Mouse (Mus musculus) neural tube, embryonic 12.5 days (tissue): ENCODE measurements around the gene Snrnp40. TPM values are rescaled to one million over a fixed set of nuclear protein-coding genes. Genes with fewer than 3 reads are reported as not detected.
A peak's percentile ranks its signal among the peaks of the same experiment; 100 is the strongest.

Source experiments
- ATAC-seq: fragments of 200-750 bp; cut with Nextera tagmentation; 2 replicates; pipeline ENCODE4 v1.8.0; 2017; ENCODE audit warnings: low read depth, mild to moderate bottlenecking, moderate TSS enrichment, moderate library complexity; ENCODE audit not compliant: low FRiP score
- H3K27ac ChIP-seq: fragments of 300-500 bp; sonication (generic); 2 replicates; pipeline ENCODE4 v1.5.1; 2016
- H3K27me3 ChIP-seq: fragments of 300-500 bp; sonication (generic); replicated peaks from 2 replicates; pipeline ENCODE4 v1.6.1; 2016; ENCODE audit warnings: mild to moderate bottlenecking
- H3K36me3 ChIP-seq: fragments of 300-500 bp; sonication (generic); 2 replicates; pipeline ENCODE4 v1.6.1; 2016; ENCODE audit warnings: mild to moderate bottlenecking
- H3K4me1 ChIP-seq: fragments of 300-500 bp; sonication (generic); 2 replicates; pipeline ENCODE4 v1.6.1; 2016
- H3K4me2 ChIP-seq: fragments of 300-500 bp; sonication (generic); replicated peaks from 2 replicates; pipeline ENCODE4 v1.6.1; 2016; ENCODE audit warnings: mild to moderate bottlenecking
- H3K4me3 ChIP-seq: fragments of 300-500 bp; sonication (generic); 2 replicates; pipeline ENCODE4 v1.5.1; 2016
- H3K9ac ChIP-seq: fragments of 300-500 bp; sonication (generic); 2 replicates; pipeline ENCODE4 v1.6.1; 2016; ENCODE audit warnings: mild to moderate bottlenecking
- H3K9me3 ChIP-seq: fragments of 300-500 bp; sonication (generic); 2 replicates; pipeline ENCODE4 v1.6.1; 2016; ENCODE audit warnings: mild to moderate bottlenecking
- WGBS: fragments of 180-500 bp; shearing (Covaris S2); methylation state at CpG from one replicate; pipeline ENCODE4 v1.1.7; 2016; 5-methylcytosine and 5-hydroxymethylcytosine counted together
- polyA plus RNA-seq: library from polyadenylated mRNA; unstranded; fragments of >200 nt; fragmentation: Nextera tagmentation; extraction: Ambion mirVana; gene quantifications from 2 replicates; pipeline ENCODE4 v1.2.1, GENCODE M21; 2016

Gene Snrnp40
- polyA plus RNA-seq, 1 experiment from 2014 or later, result 160 TPM

DNA sequence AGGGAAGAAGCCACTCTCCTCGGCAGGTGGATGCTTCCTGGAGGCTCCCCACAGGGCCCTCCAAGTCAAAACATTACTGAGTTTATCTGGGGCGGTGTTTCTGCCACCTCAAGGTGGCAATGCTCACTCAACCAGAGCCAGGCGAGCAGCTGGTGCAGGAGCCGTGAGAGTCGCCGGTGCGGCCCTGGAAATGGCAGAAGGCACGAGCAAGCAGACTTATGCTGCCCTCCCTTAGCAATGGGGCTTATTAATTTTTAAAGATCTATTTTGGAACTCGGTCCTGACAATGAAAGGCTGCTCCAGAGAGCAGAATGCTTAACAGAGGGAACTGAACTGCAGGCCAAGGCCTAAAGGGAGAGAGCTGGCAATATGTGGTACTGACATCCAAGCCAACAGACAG, 32.6 kb upstream of the Snrnp40 start:
- H3K27me3 ChIP-seq, result no peaks in the 10 kb centered on the region
- no peak overlapping the region for H3K4me3 ChIP-seq
- H3K4me1 ChIP-seq, result no peaks in the 10 kb centered on the region
- H3K27ac ChIP-seq, result no peak overlapping the region
- 87% methylated on average over 9 of the region's 9 CpGs for WGBS
- H3K9me3 ChIP-seq, result no peaks in the 10 kb centered on the region
- no peak for ATAC-seq
- H3K4me2 ChIP-seq, result no peak overlapping the region
- H3K9ac ChIP-seq, result no peak overlapping the region
- H3K36me3 ChIP-seq, result peaks cover 71% of the 10 kb centered on the region

DNA sequence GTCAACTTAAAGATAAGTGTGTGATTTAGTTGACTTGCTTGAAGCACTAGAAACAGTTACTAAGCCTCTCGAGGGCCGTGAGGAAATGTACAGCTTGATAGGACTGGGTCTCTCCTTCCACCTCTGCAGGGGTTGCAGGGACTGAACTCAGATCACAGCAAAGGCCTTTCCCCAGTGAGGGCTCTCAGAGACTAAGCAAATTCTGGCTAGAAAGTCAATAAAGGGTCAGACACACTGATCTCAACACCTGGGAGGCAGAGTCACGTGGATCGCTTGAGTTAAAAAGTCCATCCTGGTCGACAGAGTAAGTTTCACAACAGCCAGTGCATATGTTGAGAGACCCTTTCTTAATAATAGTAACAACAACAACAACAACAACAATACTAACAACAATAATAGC, 24.1 kb upstream of the Snrnp40 start:
- 93% methylated on average over 5 of the region's 5 CpGs for WGBS
- ATAC-seq, result no peak
- Histone ChIP-seq H3K9me3 (no peaks in the 10 kb centered on the region), H3K27me3 (no peaks in the 10 kb centered on the region), H3K27ac (no peak overlapping the region), H3K4me1 (no peaks in the 10 kb centered on the region), H3K9ac (no peak overlapping the region), H3K4me3 (no peak overlapping the region), H3K4me2 (no peak overlapping the region), H3K36me3 (peaks cover 51% of the 10 kb centered on the region)

DNA sequence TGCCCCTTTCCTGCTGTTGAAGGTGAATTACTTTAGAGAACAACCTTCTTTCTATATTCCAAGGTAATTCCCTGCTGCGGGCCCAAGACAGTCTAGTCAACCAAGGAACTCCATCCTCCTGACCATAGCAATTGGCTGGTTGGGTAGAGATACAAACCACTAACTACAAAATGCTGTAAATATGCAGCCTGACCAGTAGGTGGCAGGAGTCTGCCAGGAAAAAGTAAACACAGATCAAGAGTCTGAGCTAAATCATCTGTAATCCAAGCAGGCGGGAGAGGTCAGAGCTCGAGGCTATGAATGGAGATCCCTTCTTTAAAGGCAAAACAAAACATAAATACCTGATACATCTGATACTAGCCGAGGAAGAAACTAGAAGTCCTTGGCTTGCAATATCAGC, 18.2 kb upstream of the Snrnp40 start:
- no peak overlapping the region for H3K27ac ChIP-seq
- 31% methylated on average over 4 of the region's 4 CpGs for WGBS
- no peak overlapping the region for H3K9ac ChIP-seq
- no peaks in the 10 kb centered on the region for H3K9me3 ChIP-seq
- peaks cover 35% of the 10 kb centered on the region for H3K36me3 ChIP-seq
- H3K4me3 ChIP-seq, result no peak overlapping the region
- H3K4me1 ChIP-seq, result no peaks in the 10 kb centered on the region
- no peak for ATAC-seq
- no peak overlapping the region for H3K4me2 ChIP-seq
- H3K27me3 ChIP-seq, result no peaks in the 10 kb centered on the region

GRCm38 (mm10) chr4:130349666-130350065, 10.3 kb upstream of the Snrnp40 start:
- ATAC-seq, result no peak
- Histone ChIP-seq H3K4me3 (no peak overlapping the region), H3K27ac (no peak overlapping the region), H3K4me1 (no peaks in the 10 kb centered on the region), H3K9me3 (no peaks in the 10 kb centered on the region), H3K9ac (no peak overlapping the region), H3K4me2 (no peak overlapping the region), H3K27me3 (no peaks in the 10 kb centered on the region), H3K36me3 (peaks cover 68% of the 10 kb centered on the region)
- WGBS, result 93% methylated on average over 6 of the region's 6 CpGs

DNA sequence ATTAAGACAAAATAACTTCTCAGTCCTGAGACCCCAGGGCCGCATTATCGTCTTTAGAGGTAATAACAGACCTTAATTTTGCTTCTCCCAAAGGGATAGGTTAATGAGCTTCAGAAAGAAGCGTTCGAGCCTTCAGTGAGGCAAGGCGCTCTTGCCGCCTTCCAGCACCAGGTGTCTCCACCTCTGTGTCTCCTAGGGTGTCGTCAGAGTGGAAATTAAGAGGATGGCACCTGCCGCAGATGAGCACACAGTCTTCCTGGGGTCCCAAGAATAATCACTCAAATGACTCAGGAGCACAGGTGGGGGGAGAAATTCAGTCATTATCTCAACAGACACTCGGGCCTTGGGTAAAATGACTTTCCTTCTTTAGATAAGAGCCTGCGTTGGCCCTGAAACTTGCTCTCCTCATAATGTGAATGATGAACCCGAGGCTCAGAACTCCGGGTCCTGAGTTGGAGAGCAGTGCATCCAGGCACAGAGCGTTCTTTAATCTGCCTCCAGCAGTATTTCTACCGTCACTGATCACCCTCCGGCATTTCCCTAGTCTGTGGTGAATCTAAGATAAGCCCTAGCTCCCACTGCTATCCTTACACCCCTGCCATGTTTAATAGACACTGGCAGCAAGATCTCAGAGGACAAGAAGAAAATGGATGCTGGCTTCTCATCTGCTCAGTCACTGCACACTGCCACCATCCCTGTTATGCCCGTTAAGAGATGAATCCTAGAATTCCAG, 9.1 kb upstream of the Snrnp40 start:
- no peak for ATAC-seq
- Histone ChIP-seq H3K27ac (no peak overlapping the region), H3K4me3 (no peak overlapping the region), H3K27me3 (no peaks in the 10 kb centered on the region), H3K4me2 (no peak overlapping the region), H3K9me3 (no peaks in the 10 kb centered on the region), H3K4me1 (no peaks in the 10 kb centered on the region), H3K9ac (no peak overlapping the region), H3K36me3 (peaks cover 67% of the 10 kb centered on the region)
- WGBS, result 89% methylated on average over 16 of the region's 16 CpGs

DNA sequence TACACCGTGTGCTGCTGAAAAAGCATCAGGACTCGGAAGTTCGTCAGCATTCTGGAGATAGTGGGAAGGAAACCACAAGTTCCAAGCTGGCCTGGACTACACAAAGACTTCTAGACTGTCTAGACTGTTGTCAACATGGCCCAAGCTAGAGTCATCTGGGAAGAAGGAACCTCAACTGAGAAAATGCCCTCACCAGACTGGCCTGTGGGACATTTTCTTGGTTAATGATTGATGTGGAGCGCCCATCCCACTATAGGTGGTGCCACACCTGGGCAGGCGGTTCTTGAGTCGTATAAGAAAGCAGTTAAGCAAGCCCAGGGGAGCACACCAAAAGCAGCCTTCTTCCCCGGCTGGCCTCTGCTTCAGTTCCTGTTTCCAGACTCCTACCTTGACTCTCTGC, 7.3 kb upstream of the Snrnp40 start:
- Histone ChIP-seq H3K9me3 (0 out of 2 replicates have a peak, but pooled peaks cover 4% of the 10 kb centered on the region), H3K9ac (no peak overlapping the region), H3K27me3 (no peaks in the 10 kb centered on the region), H3K4me3 (no peak overlapping the region), H3K27ac (no peak overlapping the region), H3K4me1 (no peaks in the 10 kb centered on the region), H3K36me3 (peaks cover 66% of the 10 kb centered on the region), H3K4me2 (no peak overlapping the region)
- no peak for ATAC-seq
- 93% methylated on average over 7 of the region's 7 CpGs for WGBS

- 0 out of 2 replicates have a peak, but pooled peaks cover 4% of the 10 kb centered on the region for H3K9me3 ChIP-seq
- peaks cover 16% of the 10 kb centered on the region; the same call in 1 of the 2 replicates for H3K36me3 ChIP-seq
Measured at GRCm38 (mm10) chr4:130357946-130358345, 2.0 kb upstream of the Snrnp40 start.

GRCm38 (mm10) chr4:130360238-130360590, 282 bp downstream of the Snrnp40 start:
- H3K4me1 ChIP-seq, result peaks cover 17% of the 10 kb centered on the region
- peak overlapping the region; percentile 78 for H3K4me2 ChIP-seq
- H3K27ac ChIP-seq, result no peak overlapping the region
- H3K27me3 ChIP-seq, result no peaks in the 10 kb centered on the region
- H3K4me3 ChIP-seq, result peak overlapping the region; percentile 96
- under 1% methylated on average over 19 of the region's 19 CpGs for WGBS
- 0 out of 2 replicates have a peak, but pooled peaks cover 4% of the 10 kb centered on the region for H3K9me3 ChIP-seq
- peak overlapping the region; percentile 79 for H3K9ac ChIP-seq
- no peak for ATAC-seq
- H3K36me3 ChIP-seq, result peaks cover 26% of the 10 kb centered on the region

More at GRCm38 (mm10) chr4:130357946-130358345, 2.0 kb upstream of the Snrnp40 start:
- H3K4me2 ChIP-seq, result no peak overlapping the region
- ATAC-seq, result no peak
- H3K9ac ChIP-seq, result no peak overlapping the region
- H3K4me3 ChIP-seq, result no peak overlapping the region
- no peaks in the 10 kb centered on the region for H3K27me3 ChIP-seq
- H3K27ac ChIP-seq, result no peak overlapping the region
- peaks cover 17% of the 10 kb centered on the region for H3K4me1 ChIP-seq

DNA sequence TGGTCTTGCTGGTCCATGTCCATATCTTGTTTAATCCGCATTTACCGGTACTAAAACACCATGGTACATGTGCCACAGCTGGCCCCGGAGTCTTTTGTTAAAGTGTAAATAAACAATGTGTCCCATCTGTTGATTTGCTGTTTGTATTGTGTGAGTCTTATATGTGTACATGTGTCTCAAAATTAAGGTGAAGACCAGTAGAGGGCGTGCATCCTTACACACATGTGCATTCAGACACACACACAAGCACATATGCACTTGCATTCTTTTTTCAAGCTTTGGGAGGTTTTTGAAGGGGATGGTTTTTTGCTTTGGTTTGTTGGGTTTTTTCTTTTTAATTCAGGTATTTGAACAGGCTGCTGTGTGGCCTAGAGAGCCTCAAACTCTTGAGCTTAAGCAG, 16.7 kb downstream of the Snrnp40 start:
- H3K4me3 ChIP-seq, result no peak overlapping the region
- no peak for ATAC-seq
- no peaks in the 10 kb centered on the region for H3K27me3 ChIP-seq
- H3K36me3 ChIP-seq, result peaks cover 81% of the 10 kb centered on the region
- no peaks in the 10 kb centered on the region for H3K4me1 ChIP-seq
- H3K27ac ChIP-seq, result no peak overlapping the region
- no peak overlapping the region for H3K4me2 ChIP-seq
- WGBS, result 91% methylated on average over 4 of the region's 4 CpGs
- H3K9me3 ChIP-seq, result no peaks in the 10 kb centered on the region
- H3K9ac ChIP-seq, result no peak overlapping the region

DNA sequence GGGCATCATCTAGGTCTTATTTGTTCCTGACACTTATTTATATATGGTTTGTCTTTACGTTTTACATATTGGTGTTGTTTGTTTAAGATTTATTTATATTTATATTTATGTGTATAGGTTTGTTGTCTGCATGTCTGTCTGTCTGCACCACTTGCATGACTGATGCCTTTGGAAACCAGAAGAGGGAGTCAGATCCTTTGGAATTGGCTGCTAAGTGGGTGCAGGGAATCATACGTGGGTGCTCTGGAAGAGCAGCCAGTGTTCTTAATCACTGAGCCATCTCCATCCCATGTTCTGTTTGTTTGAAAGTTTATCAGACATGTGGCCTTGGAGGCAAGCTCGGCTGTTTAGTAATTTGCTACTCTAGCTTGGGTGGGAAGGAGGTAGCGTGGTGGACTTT, 17.6 kb downstream of the Snrnp40 start:
- Histone ChIP-seq H3K27ac (no peak overlapping the region), H3K9ac (no peak overlapping the region), H3K27me3 (no peaks in the 10 kb centered on the region), H3K4me1 (no peaks in the 10 kb centered on the region), H3K4me2 (no peak overlapping the region), H3K9me3 (no peaks in the 10 kb centered on the region), H3K36me3 (peaks cover 84% of the 10 kb centered on the region), H3K4me3 (no peak overlapping the region)
- WGBS, result 89% methylated on average over 4 of the region's 4 CpGs
- ATAC-seq, result no peak

- 100% methylated on average over 2 of the region's 2 CpGs for WGBS
- no peak overlapping the region for H3K4me2 ChIP-seq
- no peaks in the 10 kb centered on the region for H3K27me3 ChIP-seq
- H3K9me3 ChIP-seq, result no peaks in the 10 kb centered on the region
- no peak overlapping the region for H3K9ac ChIP-seq
- ATAC-seq, result no peak
- no peak overlapping the region for H3K4me3 ChIP-seq
- no peak overlapping the region for H3K27ac ChIP-seq
- peaks cover 82% of the 10 kb centered on the region for H3K36me3 ChIP-seq
- H3K4me1 ChIP-seq, result no peaks in the 10 kb centered on the region
Measured at GRCm38 (mm10) chr4:130379181-130379580, 19.2 kb downstream of the Snrnp40 start.

DNA sequence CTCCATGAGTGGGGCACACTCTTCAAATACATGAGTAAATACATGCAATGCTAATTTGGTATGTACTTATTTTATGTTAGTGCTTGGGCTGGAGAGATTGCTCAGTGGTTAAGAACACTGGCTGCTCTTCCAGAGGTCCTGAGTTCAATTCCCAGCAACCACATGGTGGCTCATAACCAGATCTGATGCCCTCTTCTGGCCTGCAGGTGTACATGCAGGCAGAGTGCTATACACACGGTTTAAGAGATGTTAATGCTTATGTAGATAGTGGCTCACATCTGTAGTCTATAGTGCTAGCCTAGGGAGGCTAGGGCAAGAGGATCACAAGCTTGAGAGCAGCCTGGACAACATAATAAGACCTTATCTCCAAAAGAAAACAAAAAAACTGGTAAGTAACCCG, 20.5 kb downstream of the Snrnp40 start:
- Histone ChIP-seq H3K36me3 (peaks cover 80% of the 10 kb centered on the region), H3K9me3 (no peaks in the 10 kb centered on the region), H3K9ac (no peak overlapping the region), H3K4me3 (no peak overlapping the region), H3K27ac (no peak overlapping the region), H3K27me3 (no peaks in the 10 kb centered on the region), H3K4me2 (no peak overlapping the region), H3K4me1 (no peaks in the 10 kb centered on the region)
- no peak for ATAC-seq
- WGBS, result 85% methylated on average over 2 of the region's 2 CpGs

DNA sequence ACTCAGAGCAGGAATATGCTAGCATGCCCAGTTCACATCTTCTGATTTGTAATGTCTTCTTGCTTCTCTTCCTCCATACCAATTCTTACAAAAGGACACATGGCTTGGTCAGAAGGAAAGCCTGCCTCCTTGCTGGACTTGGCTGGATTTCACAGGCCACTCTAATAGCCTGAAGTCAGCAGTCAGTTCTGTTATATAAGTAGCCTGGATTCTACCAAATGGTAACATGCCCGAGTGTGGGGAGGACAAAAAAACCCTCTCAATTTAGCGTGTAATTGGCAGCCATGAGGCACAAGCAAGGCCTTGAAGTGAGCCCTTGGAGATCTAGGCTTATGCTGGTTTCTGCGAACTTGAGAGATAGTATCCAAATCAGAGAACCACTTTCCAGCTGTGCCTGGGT, 27.3 kb downstream of the Snrnp40 start:
- H3K9ac ChIP-seq, result no peak overlapping the region
- no peaks in the 10 kb centered on the region for H3K9me3 ChIP-seq
- H3K4me3 ChIP-seq, result no peak overlapping the region
- H3K4me2 ChIP-seq, result no peak overlapping the region
- H3K27ac ChIP-seq, result no peak overlapping the region
- 0 out of 2 replicates have a peak, but pooled peaks cover 3% of the 10 kb centered on the region for H3K4me1 ChIP-seq
- H3K27me3 ChIP-seq, result no peaks in the 10 kb centered on the region
- no peak for ATAC-seq
- WGBS, result 75% methylated on average over 3 of the region's 3 CpGs
- H3K36me3 ChIP-seq, result peaks cover 72% of the 10 kb centered on the region
